Mouse (Mus musculus): Measurements from ENCODE around the gene Ssr1. TPM values are rescaled to one million over a fixed set of nuclear protein-coding genes. Genes with fewer than 3 reads are reported as not detected.

Gene Ssr1
- polyA plus RNA-seq, 1 experiment from 2014 or later = 74.0 TPM

DNA sequence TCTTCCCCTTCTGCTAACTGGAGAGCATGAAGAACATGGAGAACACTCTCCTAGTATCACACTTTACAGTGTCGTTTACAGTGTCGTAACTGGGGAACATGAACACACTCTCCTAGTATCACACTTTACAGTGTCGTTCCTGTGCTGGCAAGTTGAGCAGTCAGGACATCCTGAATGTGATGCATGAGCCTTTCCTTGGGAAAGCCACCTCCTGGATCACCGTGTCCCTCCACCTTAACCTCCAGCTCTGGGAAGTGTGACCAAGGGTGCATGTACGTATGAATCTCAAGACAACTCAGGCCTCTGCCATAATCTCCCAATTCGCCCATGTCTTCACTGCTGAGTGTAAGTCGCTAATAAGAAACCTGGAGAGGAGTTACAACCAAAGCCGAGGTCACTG, 4.3 kb downstream of the Ssr1 start:
- Histone ChIP-seq H3K27ac (ENCODE audit: low read length) (no peak overlapping the region), H3K4me1 (replicated peaks; ENCODE audit: control insufficient read depth, insufficient read depth, low read length) (peaks cover 8% of the 10 kb centered on the region), H3K27me3 (replicated peaks; ENCODE audit: control insufficient read depth, insufficient read depth, low read length) (no peaks in the 10 kb centered on the region), H3K9me3 (ENCODE audit: control insufficient read depth, low read length) (no peaks in the 10 kb centered on the region), H3K4me2 (ENCODE audit: low read length) (no peak overlapping the region), H3K9ac (replicated peaks; ENCODE audit: low read depth, low read length) (no peak overlapping the region), H3K36me3 (ENCODE audit: control insufficient read depth, insufficient read depth) (peaks cover 27% of the 10 kb centered on the region), H3K4me3 (replicated peaks; ENCODE audit: low read length) (no peak overlapping the region)
- 93% methylated on average over 8 of the region's 8 CpGs for WGBS
- no peak for ATAC-seq

DNA sequence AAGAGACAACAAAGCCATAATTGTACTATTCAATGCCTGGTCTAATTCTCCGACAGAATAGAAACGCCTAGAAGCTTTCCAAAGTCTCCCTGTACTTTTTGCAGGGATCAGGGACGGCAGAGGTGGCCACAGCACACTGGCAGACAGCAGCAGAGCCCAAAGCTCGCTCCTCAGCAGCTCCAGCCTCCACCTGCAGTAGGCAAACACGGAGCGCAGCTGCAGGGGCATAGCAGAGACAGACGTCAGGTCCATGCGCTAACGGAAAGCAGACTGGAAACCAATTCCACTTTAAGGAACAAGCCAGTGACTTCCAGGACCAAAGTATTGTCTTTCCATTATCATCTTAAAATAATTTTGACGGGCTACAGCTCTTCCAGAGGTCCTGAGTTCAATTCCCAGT, 7.9 kb downstream of the Ssr1 start:
- 80% methylated on average over 10 of the region's 10 CpGs for WGBS
- H3K9ac ChIP-seq (replicated peaks; ENCODE audit: low read depth, low read length) = no peak overlapping the region
- no peaks in the 10 kb centered on the region for H3K4me1 ChIP-seq (replicated peaks; ENCODE audit: control insufficient read depth, insufficient read depth, low read length)
- H3K9me3 ChIP-seq (ENCODE audit: control insufficient read depth, low read length) = no peaks in the 10 kb centered on the region
- H3K36me3 ChIP-seq (ENCODE audit: control insufficient read depth, insufficient read depth) = peaks cover 47% of the 10 kb centered on the region
- H3K27me3 ChIP-seq (replicated peaks; ENCODE audit: control insufficient read depth, insufficient read depth, low read length) = no peaks in the 10 kb centered on the region
- H3K4me3 ChIP-seq (replicated peaks; ENCODE audit: low read length) = no peak overlapping the region
- ATAC-seq = no peak
- H3K4me2 ChIP-seq (ENCODE audit: low read length) = no peak overlapping the region
- H3K27ac ChIP-seq (ENCODE audit: low read length) = no peak overlapping the region

DNA sequence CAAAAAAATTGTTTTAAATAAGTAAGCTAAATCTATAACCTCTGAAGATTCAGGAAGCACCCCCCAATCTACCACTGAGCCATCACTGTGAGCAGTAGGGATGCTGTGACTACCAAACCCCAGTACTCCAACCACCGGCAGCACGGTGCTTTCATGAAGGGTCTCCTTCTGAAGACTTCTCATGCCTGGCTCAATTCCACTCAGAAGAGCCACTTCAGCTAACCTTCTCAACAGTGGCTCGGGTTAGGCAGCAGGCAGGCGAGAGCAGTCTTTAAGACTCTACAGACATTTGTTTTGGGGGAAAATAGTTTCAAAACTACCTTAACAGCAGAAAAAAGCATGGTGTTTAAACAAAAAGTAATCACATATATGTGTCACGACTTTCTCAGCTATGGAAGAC, 13.0 kb downstream of the Ssr1 start:
- Histone ChIP-seq H3K9me3 (ENCODE audit: control insufficient read depth, low read length) (no peaks in the 10 kb centered on the region), H3K4me3 (replicated peaks; ENCODE audit: low read length) (no peak overlapping the region), H3K36me3 (ENCODE audit: control insufficient read depth, insufficient read depth) (peaks cover 54% of the 10 kb centered on the region), H3K27ac (ENCODE audit: low read length) (no peak overlapping the region), H3K4me2 (ENCODE audit: low read length) (no peak overlapping the region), H3K4me1 (replicated peaks; ENCODE audit: control insufficient read depth, insufficient read depth, low read length) (no peaks in the 10 kb centered on the region), H3K27me3 (replicated peaks; ENCODE audit: control insufficient read depth, insufficient read depth, low read length) (no peaks in the 10 kb centered on the region), H3K9ac (replicated peaks; ENCODE audit: low read depth, low read length) (no peak overlapping the region)
- WGBS = 94% methylated on average over 5 of the region's 5 CpGs
- no peak for ATAC-seq

DNA sequence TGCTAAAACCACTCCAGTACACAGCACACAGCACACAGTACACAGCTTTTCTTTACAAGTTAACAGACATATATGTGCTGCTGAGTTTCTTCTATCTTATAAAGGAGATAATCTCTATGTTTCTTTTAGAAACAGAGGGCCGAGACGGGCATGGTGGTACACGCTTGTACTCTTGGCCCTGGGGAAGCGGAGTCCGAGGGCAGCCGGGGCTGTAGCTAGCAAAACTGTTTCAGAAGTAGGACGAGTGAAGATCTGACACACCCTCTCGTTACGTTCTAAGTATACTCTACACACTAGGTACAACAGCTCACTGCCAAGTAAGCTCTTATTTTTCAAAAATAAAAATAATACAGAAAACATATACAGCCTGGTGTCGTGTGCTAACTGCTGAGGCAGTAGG, 13.7 kb downstream of the Ssr1 start:
- H3K9me3 ChIP-seq (ENCODE audit: control insufficient read depth, low read length) = no peaks in the 10 kb centered on the region
- no peak overlapping the region for H3K4me2 ChIP-seq (ENCODE audit: low read length)
- no peak overlapping the region for H3K4me3 ChIP-seq (replicated peaks; ENCODE audit: low read length)
- no peak for ATAC-seq
- WGBS = 96% methylated on average over 10 of the region's 10 CpGs
- H3K9ac ChIP-seq (replicated peaks; ENCODE audit: low read depth, low read length) = no peak overlapping the region
- H3K4me1 ChIP-seq (replicated peaks; ENCODE audit: control insufficient read depth, insufficient read depth, low read length) = no peaks in the 10 kb centered on the region
- H3K27me3 ChIP-seq (replicated peaks; ENCODE audit: control insufficient read depth, insufficient read depth, low read length) = no peaks in the 10 kb centered on the region
- no peak overlapping the region for H3K27ac ChIP-seq (ENCODE audit: low read length)
- peaks cover 48% of the 10 kb centered on the region for H3K36me3 ChIP-seq (ENCODE audit: control insufficient read depth, insufficient read depth)

DNA sequence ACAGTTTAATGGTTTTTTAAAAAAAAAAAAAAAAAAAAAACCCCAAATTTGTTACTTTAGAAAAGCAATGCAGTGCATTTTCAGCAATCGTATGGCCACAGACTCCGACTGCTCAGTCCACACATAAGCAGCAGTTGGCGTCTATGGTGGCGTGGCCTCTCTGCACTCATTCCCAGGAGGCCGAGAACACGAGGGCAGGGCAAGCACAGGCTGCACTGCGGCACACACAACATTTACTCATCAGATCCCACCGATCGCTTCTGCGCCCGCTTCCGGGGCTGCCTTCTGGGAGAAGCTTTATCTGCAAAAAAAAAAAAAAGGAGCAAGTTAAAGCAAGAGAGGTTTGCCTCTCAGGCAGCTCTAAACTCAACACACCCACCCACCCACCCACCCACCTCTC, 14.5 kb downstream of the Ssr1 start:
- no peak for ATAC-seq
- no peaks in the 10 kb centered on the region for H3K4me1 ChIP-seq (replicated peaks; ENCODE audit: control insufficient read depth, insufficient read depth, low read length)
- H3K36me3 ChIP-seq (ENCODE audit: control insufficient read depth, insufficient read depth) = peaks cover 44% of the 10 kb centered on the region
- H3K4me2 ChIP-seq (ENCODE audit: low read length) = no peak overlapping the region
- H3K9me3 ChIP-seq (ENCODE audit: control insufficient read depth, low read length) = no peaks in the 10 kb centered on the region
- no peaks in the 10 kb centered on the region for H3K27me3 ChIP-seq (replicated peaks; ENCODE audit: control insufficient read depth, insufficient read depth, low read length)
- WGBS = 91% methylated on average over 12 of the region's 12 CpGs
- no peak overlapping the region for H3K4me3 ChIP-seq (replicated peaks; ENCODE audit: low read length)
- H3K27ac ChIP-seq (ENCODE audit: low read length) = no peak overlapping the region
- H3K9ac ChIP-seq (replicated peaks; ENCODE audit: low read depth, low read length) = no peak overlapping the region

DNA sequence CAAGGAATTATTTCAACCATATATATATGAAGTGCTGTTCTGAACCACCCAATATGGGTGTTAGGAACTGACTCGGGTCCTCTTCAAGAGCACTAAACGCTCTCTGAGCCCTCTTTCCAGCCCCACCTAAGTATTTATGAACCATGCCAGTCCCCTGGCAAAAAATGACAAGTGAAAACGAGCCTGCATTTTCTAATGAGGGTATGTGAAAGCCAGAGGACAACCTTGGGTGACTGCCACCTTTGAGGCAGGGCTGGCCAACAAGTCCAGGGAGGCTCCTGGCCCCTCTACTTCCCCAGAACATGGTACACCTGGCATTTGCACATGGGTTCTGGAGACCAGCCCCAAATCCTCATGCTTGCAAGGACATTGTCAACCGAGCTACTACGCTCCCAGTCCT, 19.3 kb downstream of the Ssr1 start:
- no peaks in the 10 kb centered on the region for H3K27me3 ChIP-seq (replicated peaks; ENCODE audit: control insufficient read depth, insufficient read depth, low read length)
- 76% methylated on average over 5 of the region's 5 CpGs for WGBS
- no peak overlapping the region for H3K27ac ChIP-seq (ENCODE audit: low read length)
- ATAC-seq = no peak
- no peak overlapping the region for H3K4me2 ChIP-seq (ENCODE audit: low read length)
- peaks cover 20% of the 10 kb centered on the region for H3K36me3 ChIP-seq (ENCODE audit: control insufficient read depth, insufficient read depth)
- no peak overlapping the region for H3K9ac ChIP-seq (replicated peaks; ENCODE audit: low read depth, low read length)
- no peak overlapping the region for H3K4me3 ChIP-seq (replicated peaks; ENCODE audit: low read length)
- no peaks in the 10 kb centered on the region for H3K9me3 ChIP-seq (ENCODE audit: control insufficient read depth, low read length)
- H3K4me1 ChIP-seq (replicated peaks; ENCODE audit: control insufficient read depth, insufficient read depth, low read length) = peaks cover 2% of the 10 kb centered on the region; the same call in 1 of the 2 replicates

DNA sequence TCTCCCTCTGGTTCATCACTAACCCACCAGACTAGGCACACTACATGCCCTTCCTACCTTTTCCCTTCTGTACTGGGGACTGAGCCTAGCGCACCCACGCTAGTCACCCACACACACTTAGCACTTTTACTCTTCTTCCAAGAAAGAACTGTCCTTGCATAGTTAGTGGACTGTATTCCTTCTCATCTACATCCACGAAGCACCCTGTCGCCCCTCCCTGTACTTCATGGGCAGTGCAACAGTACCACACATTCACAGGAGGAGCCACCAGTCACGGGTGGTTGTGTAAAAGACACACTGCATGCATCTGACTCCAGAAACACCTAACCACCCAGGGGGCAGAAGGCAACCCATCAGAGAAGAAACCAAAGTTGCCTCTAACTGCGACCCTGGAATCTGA, 20.0 kb downstream of the Ssr1 start:
- no peak overlapping the region for H3K27ac ChIP-seq (ENCODE audit: low read length)
- H3K9me3 ChIP-seq (ENCODE audit: control insufficient read depth, low read length) = no peaks in the 10 kb centered on the region
- no peak for ATAC-seq
- 91% methylated on average over 6 of the region's 6 CpGs for WGBS
- H3K36me3 ChIP-seq (ENCODE audit: control insufficient read depth, insufficient read depth) = peaks cover 17% of the 10 kb centered on the region
- H3K9ac ChIP-seq (replicated peaks; ENCODE audit: low read depth, low read length) = no peak overlapping the region
- H3K4me3 ChIP-seq (replicated peaks; ENCODE audit: low read length) = no peak overlapping the region
- H3K4me2 ChIP-seq (ENCODE audit: low read length) = no peak overlapping the region
- no peaks in the 10 kb centered on the region for H3K27me3 ChIP-seq (replicated peaks; ENCODE audit: control insufficient read depth, insufficient read depth, low read length)
- H3K4me1 ChIP-seq (replicated peaks; ENCODE audit: control insufficient read depth, insufficient read depth, low read length) = peaks cover 7% of the 10 kb centered on the region

DNA sequence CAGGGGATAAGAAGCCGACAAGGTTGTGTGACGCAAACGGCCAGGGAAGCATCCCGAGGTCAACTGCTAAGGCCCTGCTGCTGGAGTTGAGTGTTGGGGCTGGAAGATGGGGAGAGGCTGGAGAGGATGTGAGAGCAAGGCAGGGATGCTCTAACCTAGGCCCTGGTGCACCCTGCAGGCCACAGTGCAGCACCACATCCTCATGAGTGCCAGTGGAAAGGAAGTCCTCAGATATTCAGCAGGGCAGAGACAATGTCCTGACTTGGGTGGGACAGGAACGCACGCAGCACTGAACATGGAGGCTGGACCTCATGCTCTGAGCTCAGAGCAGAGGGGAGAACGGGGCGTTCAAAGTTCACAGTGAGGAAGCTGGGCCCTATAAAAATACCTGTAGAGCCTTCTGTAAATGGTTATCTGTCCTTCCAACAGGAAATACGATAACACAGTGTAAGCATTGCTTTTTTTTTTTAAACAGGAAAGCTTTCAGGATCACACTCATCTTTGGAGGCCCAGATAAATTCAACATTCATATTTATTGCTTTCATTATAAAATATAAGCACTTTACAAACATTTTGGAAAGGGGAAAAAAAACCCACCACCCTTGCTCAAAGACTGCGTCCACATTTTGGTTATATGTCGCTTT, 23.0 kb downstream of the Ssr1 start:
- H3K4me1 ChIP-seq (replicated peaks; ENCODE audit: control insufficient read depth, insufficient read depth, low read length) = peaks cover 7% of the 10 kb centered on the region
- H3K4me2 ChIP-seq (ENCODE audit: low read length) = no peak overlapping the region
- WGBS = 87% methylated on average over 11 of the region's 11 CpGs
- no peaks in the 10 kb centered on the region for H3K9me3 ChIP-seq (ENCODE audit: control insufficient read depth, low read length)
- H3K4me3 ChIP-seq (replicated peaks; ENCODE audit: low read length) = no peak overlapping the region
- no peak overlapping the region for H3K27ac ChIP-seq (ENCODE audit: low read length)
- H3K36me3 ChIP-seq (ENCODE audit: control insufficient read depth, insufficient read depth) = no peaks in the 10 kb centered on the region
- H3K27me3 ChIP-seq (replicated peaks; ENCODE audit: control insufficient read depth, insufficient read depth, low read length) = no peaks in the 10 kb centered on the region
- ATAC-seq = no peak
- H3K9ac ChIP-seq (replicated peaks; ENCODE audit: low read depth, low read length) = no peak overlapping the region

DNA sequence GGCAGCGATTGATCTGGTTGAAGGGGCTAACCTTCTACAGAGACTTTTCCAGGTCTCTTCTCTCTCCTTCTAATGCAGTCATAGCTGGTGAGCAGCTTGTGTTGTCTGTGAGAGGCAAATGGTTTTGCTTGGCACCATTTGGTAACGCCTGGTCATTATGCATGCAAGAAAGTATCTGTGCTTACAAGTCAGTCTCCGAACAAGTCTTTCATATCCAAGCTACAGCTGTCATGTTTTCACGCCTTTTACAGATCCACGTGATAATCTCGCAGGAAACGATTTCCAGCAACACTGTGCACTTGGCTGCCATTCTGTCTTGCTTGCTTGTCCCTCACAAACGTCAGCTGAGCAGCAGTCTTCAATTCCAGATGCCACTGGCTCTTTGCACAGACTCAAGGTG, 24.0 kb downstream of the Ssr1 start:
- no peak overlapping the region for H3K9ac ChIP-seq (replicated peaks; ENCODE audit: low read depth, low read length)
- 44% methylated on average over 8 of the region's 8 CpGs for WGBS
- peaks cover 7% of the 10 kb centered on the region for H3K4me1 ChIP-seq (replicated peaks; ENCODE audit: control insufficient read depth, insufficient read depth, low read length)
- H3K36me3 ChIP-seq (ENCODE audit: control insufficient read depth, insufficient read depth) = no peaks in the 10 kb centered on the region
- H3K4me3 ChIP-seq (replicated peaks; ENCODE audit: low read length) = no peak overlapping the region
- ATAC-seq = peak; percentile 81
- no peaks in the 10 kb centered on the region for H3K27me3 ChIP-seq (replicated peaks; ENCODE audit: control insufficient read depth, insufficient read depth, low read length)
- no peaks in the 10 kb centered on the region for H3K9me3 ChIP-seq (ENCODE audit: control insufficient read depth, low read length)
- H3K27ac ChIP-seq (ENCODE audit: low read length) = peak overlapping the region; percentile 52; the same call in 1 of the 2 replicates
- no peak overlapping the region for H3K4me2 ChIP-seq (ENCODE audit: low read length)

DNA sequence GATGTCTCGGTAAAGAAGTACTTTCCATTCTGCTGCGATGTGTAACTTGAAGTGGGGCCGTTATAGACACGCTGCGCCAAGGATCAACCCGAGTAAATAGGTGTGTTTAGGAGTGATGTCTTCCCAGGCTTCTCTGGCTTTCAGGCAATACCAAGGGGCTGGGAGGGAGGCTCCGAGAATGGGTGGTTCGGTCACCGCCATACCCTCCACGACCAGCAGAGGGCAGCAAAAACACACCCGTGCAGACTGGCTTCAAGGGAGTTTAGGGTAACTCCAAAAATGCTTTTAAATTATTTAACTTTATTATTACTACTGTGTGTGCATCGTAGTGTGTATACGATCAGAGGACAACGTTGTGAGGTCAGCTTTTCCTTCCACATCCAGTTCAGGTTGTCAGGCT, 24.7 kb downstream of the Ssr1 start:
- no peak overlapping the region for H3K4me2 ChIP-seq (ENCODE audit: low read length)
- no peak overlapping the region for H3K9ac ChIP-seq (replicated peaks; ENCODE audit: low read depth, low read length)
- no peaks in the 10 kb centered on the region for H3K36me3 ChIP-seq (ENCODE audit: control insufficient read depth, insufficient read depth)
- no peaks in the 10 kb centered on the region for H3K27me3 ChIP-seq (replicated peaks; ENCODE audit: control insufficient read depth, insufficient read depth, low read length)
- H3K9me3 ChIP-seq (ENCODE audit: control insufficient read depth, low read length) = no peaks in the 10 kb centered on the region
- WGBS = 8% methylated on average over 14 of the region's 14 CpGs
- no peak overlapping the region for H3K4me3 ChIP-seq (replicated peaks; ENCODE audit: low read length)
- peak; percentile 37 for ATAC-seq
- H3K4me1 ChIP-seq (replicated peaks; ENCODE audit: control insufficient read depth, insufficient read depth, low read length) = peaks cover 10% of the 10 kb centered on the region
- H3K27ac ChIP-seq (ENCODE audit: low read length) = no peak overlapping the region
